Mouse (Mus musculus) ES-Bruce4 (cell line): ENCODE measurements around the gene Cacna1b.

Source experiments
- CTCF ChIP-seq: IDR thresholded peaks from one replicate; pipeline ENCODE4 v1.8.1; 2011; ENCODE audit warnings: low read depth, low read length
- POLR2A ChIP-seq: IDR thresholded peaks from one replicate; pipeline ENCODE4 v1.8.1; 2011; ENCODE audit warnings: low read length; ENCODE audit not compliant: insufficient read depth

GRCm38 (mm10) chr2:24568555-24568954 lies 194.4 kb downstream of the Cacna1b start:
- TF ChIP-seq CTCF (no peak), POLR2A (no peak)
